Mouse (Mus musculus): ENCODE data around the gene Glra1. TPM values are rescaled to one million over a fixed set of nuclear protein-coding genes. Genes with fewer than 3 reads are reported as not detected.
"Not testable (repeated sequence)": the region's sequence is repeated elsewhere in the genome, so short reads cannot be mapped to it uniquely, and the experiment has no call there.

Gene Glra1
- total RNA-seq (2021), result under 1 TPM; 0.13 to 0.14 TPM
- long read RNA-seq, partial matches to known transcripts, result 0 of 1 reads
- long read RNA-seq, other reads (novel, unspliced or antisense), result 1 of 1 reads

- DNase-seq (ENCODE audit: low spot score in 2 of 2), result peak; percentile 65 to 71
Measured at GRCm38 (mm10) chr11:55607808-55608523, at the start of gene Glra1. TSS of gene Glra1 (minus strand) at chr11:55608198.

- DNase-seq (ENCODE audit: low spot score in 2 of 2), result no peak
Measured at GRCm38 (mm10) chr11:55636961-55637360, 29.0 kb upstream of the Glra1 start.

- DNase-seq (ENCODE audit: low spot score in 2 of 2), result peak in 1 of 2 experiments; percentile 20
Measured at GRCm38 (mm10) chr11:55633901-55634300, 25.9 kb upstream of the Glra1 start.

GRCm38 (mm10) chr11:55614631-55615030 is 6.6 kb upstream of the Glra1 start:
- not testable (repeated sequence) for DNase-seq (ENCODE audit: low spot score in 2 of 2)

- DNase-seq (ENCODE audit: low spot score in 2 of 2), result no peak
Measured at GRCm38 (mm10) chr11:55608524-55608920, 524 bp upstream of the Glra1 start.

- peak; percentile 41 to 53 for DNase-seq (ENCODE audit: low spot score in 2 of 2)
Measured at GRCm38 (mm10) chr11:55607066-55607807, 761 bp downstream of the Glra1 start.

GRCm38 (mm10) chr11:55601447-55602065 is 6.4 kb downstream of the Glra1 start:
- no peak for DNase-seq (ENCODE audit: low spot score in 2 of 2)

GRCm38 (mm10) chr11:55595726-55596125 is 12.3 kb downstream of the Glra1 start:
- no peak for DNase-seq (ENCODE audit: low spot score in 2 of 2)

- DNase-seq (ENCODE audit: low spot score in 2 of 2), result no peak
Measured at GRCm38 (mm10) chr11:55594411-55594810, 13.6 kb downstream of the Glra1 start.

GRCm38 (mm10) chr11:55591194-55591593 is 16.8 kb downstream of the Glra1 start:
- no peak for DNase-seq (ENCODE audit: low spot score in 2 of 2)

GRCm38 (mm10) chr11:55589376-55590167 is 18.4 kb downstream of the Glra1 start:
- DNase-seq (ENCODE audit: low spot score in 2 of 2), result no peak

GRCm38 (mm10) chr11:55574397-55574796 is 33.6 kb downstream of the Glra1 start:
- peak in 1 of 2 experiments; percentile 14 for DNase-seq (ENCODE audit: low spot score in 2 of 2)

- peak; percentile 46 to 56 for DNase-seq (ENCODE audit: low spot score in 2 of 2)
Measured at GRCm38 (mm10) chr11:55571144-55571543, 36.9 kb downstream of the Glra1 start.

- DNase-seq (ENCODE audit: low spot score in 2 of 2), result no peak
Measured at GRCm38 (mm10) chr11:55566309-55567099, 41.5 kb downstream of the Glra1 start.

GRCm38 (mm10) chr11:55545690-55546089 is 62.3 kb downstream of the Glra1 start:
- no peak for DNase-seq (ENCODE audit: low spot score in 2 of 2)

- DNase-seq (ENCODE audit: low spot score in 2 of 2), result no peak
Measured at GRCm38 (mm10) chr11:55542671-55543070, 65.3 kb downstream of the Glra1 start.

GRCm38 (mm10) chr11:55542128-55542527 is 65.9 kb downstream of the Glra1 start:
- DNase-seq (ENCODE audit: low spot score in 2 of 2), result no peak

GRCm38 (mm10) chr11:55534766-55535165 is 73.2 kb downstream of the Glra1 start:
- no peak for DNase-seq (ENCODE audit: low spot score in 2 of 2)

- DNase-seq (ENCODE audit: low spot score in 2 of 2), result peak; percentile 70 to 81
Measured at GRCm38 (mm10) chr11:55533378-55533777, 74.6 kb downstream of the Glra1 start.

- DNase-seq (ENCODE audit: low spot score in 2 of 2), result no peak
Measured at GRCm38 (mm10) chr11:55530741-55531140, 77.3 kb downstream of the Glra1 start.

Measured in layer of hippocampus, postnatal 10 days (tissue).